Mouse (Mus musculus): ENCODE measurements around the gene Azgp1. TPM values are rescaled to one million over a fixed set of nuclear protein-coding genes. Genes with fewer than 3 reads are reported as not detected.

The Azgp1 gene
- polyA plus RNA-seq, 2 experiments from 2014 or later = 0.28 TPM; not detected in 1

Other genes with a start within 250 kb of the Azgp1 start
- gene Nyap1, start 239.9 kb upstream of the Azgp1 start, polyA plus RNA-seq (2017; shearing (Covaris generic)) = under 1 TPM in 1 of 2 experiments, not detected in 1; 0.19 TPM
- 10 to 100 TPM; 62.9 to 82.3 TPM for gene Tsc22d4, start 235.8 kb upstream of the Azgp1 start, polyA plus RNA-seq (2017; shearing (Covaris generic))
- 1 to 10 TPM; 7.2 to 8.8 TPM for gene Ppp1r35, start 202.7 kb upstream of the Azgp1 start, polyA plus RNA-seq (2017; shearing (Covaris generic))
- gene Mepce, start 193.9 kb upstream of the Azgp1 start, polyA plus RNA-seq (2017; shearing (Covaris generic)) = 10 to 100 TPM; 22.4 to 26.9 TPM
- 10 to 100 TPM in 1 of 2 experiments, 1 to 10 TPM in 1; 5.9 to 10.9 TPM for gene Zcwpw1, start 193.7 kb upstream of the Azgp1 start, polyA plus RNA-seq (2017; shearing (Covaris generic))
- gene Pilra, start 145.2 kb upstream of the Azgp1 start, polyA plus RNA-seq (2017; shearing (Covaris generic)) = not detected
- gene Pilrb1, start 123.4 kb upstream of the Azgp1 start, polyA plus RNA-seq (2017; shearing (Covaris generic)) = 1 to 10 TPM in 1 of 2 experiments, not detected in 1; 1.6 TPM
- gene Pilrb2, start 109.7 kb upstream of the Azgp1 start, polyA plus RNA-seq (2017; shearing (Covaris generic)) = not detected
- not detected for gene Cyp3a13, start 59.9 kb upstream of the Azgp1 start, polyA plus RNA-seq (2017; shearing (Covaris generic))
- gene Gjc3, start 18.4 kb upstream of the Azgp1 start, polyA plus RNA-seq (2017; shearing (Covaris generic)) = not detected
- not detected for gene Smok3a, start 39.7 kb downstream of the Azgp1 start, polyA plus RNA-seq (2017; shearing (Covaris generic))
- not detected for gene Smok3b, start 39.9 kb downstream of the Azgp1 start, polyA plus RNA-seq (2017; shearing (Covaris generic))
- not detected for gene Smok3c, start 71.7 kb downstream of the Azgp1 start, polyA plus RNA-seq (2017; shearing (Covaris generic))
- gene Zkscan1, start 103.6 kb downstream of the Azgp1 start, polyA plus RNA-seq (2017; shearing (Covaris generic)) = 10 to 100 TPM; 10.9 to 11.8 TPM
- 10 to 100 TPM; 17.9 TPM for gene Zscan21, start 135.4 kb downstream of the Azgp1 start, polyA plus RNA-seq (2017; shearing (Covaris generic))
- 10 to 100 TPM; 13.4 to 13.5 TPM for gene Zfp113, start 174.2 kb downstream of the Azgp1 start, polyA plus RNA-seq (2017; shearing (Covaris generic))
- 100 to 1,000 TPM; 188 to 252 TPM for gene Cops6, start 179.6 kb downstream of the Azgp1 start, polyA plus RNA-seq (2017; shearing (Covaris generic))
- gene Ap4m1, start 190.5 kb downstream of the Azgp1 start, polyA plus RNA-seq (2017; shearing (Covaris generic)) = 1 to 10 TPM; 4.8 to 5.4 TPM
- gene Mcm7, start 190.9 kb downstream of the Azgp1 start, polyA plus RNA-seq (2017; shearing (Covaris generic)) = 10 to 100 TPM; 57.5 to 61.8 TPM
- gene Taf6, start 205.9 kb downstream of the Azgp1 start, polyA plus RNA-seq (2017; shearing (Covaris generic)) = 10 to 100 TPM; 54.1 to 59.3 TPM
- gene Cnpy4, start 206.0 kb downstream of the Azgp1 start, polyA plus RNA-seq (2017; shearing (Covaris generic)) = 10 to 100 TPM; 38.4 to 55.4 TPM
- under 1 TPM; 0.42 to 0.51 TPM for gene Mblac1, start 212.8 kb downstream of the Azgp1 start, polyA plus RNA-seq (2017; shearing (Covaris generic))
- gene Nxpe5, start 244.4 kb downstream of the Azgp1 start, polyA plus RNA-seq (2017; shearing (Covaris generic)) = under 1 TPM; 0.16 to 0.18 TPM

All from activated CD4-positive, CD25-positive, alpha-beta regulatory T cell, adult 4 months (primary cell).